Mouse (Mus musculus): ENCODE results near the gene Sdc4.

The Sdc4 gene

GRCm38 (mm10) chr2:164403396-164404081 is 40.1 kb downstream of the Sdc4 start:
- DNase-seq (ENCODE audit: low spot score) = no peak

GRCm38 (mm10) chr2:164402906-164403305 is 40.8 kb downstream of the Sdc4 start, which contains the start of gene Rbpjl:
TSS of gene Rbpjl (plus strand) at chr2:164403141.
- peak; percentile 34 for DNase-seq (ENCODE audit: low spot score)

- DNase-seq (ENCODE audit: low spot score) = no peak
Measured at GRCm38 (mm10) chr2:164396911-164397310, 46.8 kb downstream of the Sdc4 start.

GRCm38 (mm10) chr2:164396076-164396475 is 47.6 kb downstream of the Sdc4 start:
- DNase-seq (ENCODE audit: low spot score) = no peak

GRCm38 (mm10) chr2:164393126-164393525 is 50.6 kb downstream of the Sdc4 start:
- DNase-seq (ENCODE audit: low spot score) = no peak

- peak; percentile 57 for DNase-seq (ENCODE audit: low spot score)
Measured at GRCm38 (mm10) chr2:164389499-164389898, 54.2 kb downstream of the Sdc4 start.

- DNase-seq (ENCODE audit: low spot score) = no peak
Measured at GRCm38 (mm10) chr2:164389020-164389419, 54.7 kb downstream of the Sdc4 start, which contains the start of gene Slpi. TSS of gene Slpi (minus strand) at chr2:164389095.

GRCm38 (mm10) chr2:164386953-164387352 is 56.7 kb downstream of the Sdc4 start:
- DNase-seq (ENCODE audit: low spot score) = no peak

- DNase-seq (ENCODE audit: low spot score) = no peak
Measured at GRCm38 (mm10) chr2:164385927-164386763, 57.5 kb downstream of the Sdc4 start.

- DNase-seq (ENCODE audit: low spot score) = no peak
Measured at GRCm38 (mm10) chr2:164383656-164384399, 59.9 kb downstream of the Sdc4 start.

- DNase-seq (ENCODE audit: low spot score) = no peak
Measured at GRCm38 (mm10) chr2:164382971-164383370, 60.7 kb downstream of the Sdc4 start.

GRCm38 (mm10) chr2:164381726-164382125 is 62.0 kb downstream of the Sdc4 start:
- no peak for DNase-seq (ENCODE audit: low spot score)

GRCm38 (mm10) chr2:164377478-164378426 is 65.9 kb downstream of the Sdc4 start:
- no peak for DNase-seq (ENCODE audit: low spot score)

All from urinary bladder, postnatal 10 days (tissue).